Mouse (Mus musculus): ENCODE data around the gene 6430550D23Rik.
A peak's percentile ranks its signal among the peaks of the same experiment; 100 is the strongest.

6430550D23Rik gene

GRCm38 (mm10) chr2:156007888-156008532, at the start of gene 6430550D23Rik, which contains the start of gene Ergic3:
Gene 6430550D23Rik, minus strand, starts transcription at chr2:156007977.
Gene Ergic3, plus strand, starts transcription at chr2:156008045.
- peak; percentile 98 for DNase-seq (ENCODE audit: low read depth, low spot score)

- DNase-seq (ENCODE audit: low read depth, low spot score) = no peak
These were observed 45.0 kb upstream of the 6430550D23Rik start, which contains the start of gene Fer1l4 for GRCm38 (mm10) chr2:156052816-156053215. Gene Fer1l4, minus strand, starts transcription at chr2:156052947.

GRCm38 (mm10) chr2:156047929-156048328, 40.2 kb upstream of the 6430550D23Rik start:
- no peak for DNase-seq (ENCODE audit: low read depth, low spot score)

- DNase-seq (ENCODE audit: low read depth, low spot score) = no peak
These were observed 35.1 kb upstream of the 6430550D23Rik start for GRCm38 (mm10) chr2:156042903-156043302.

GRCm38 (mm10) chr2:156039390-156039789, 31.6 kb upstream of the 6430550D23Rik start:
- no peak for DNase-seq (ENCODE audit: low read depth, low spot score)

- DNase-seq (ENCODE audit: low read depth, low spot score) = no peak
These were observed 17.7 kb upstream of the 6430550D23Rik start for GRCm38 (mm10) chr2:156025482-156025881.

- DNase-seq (ENCODE audit: low read depth, low spot score) = no peak
These were observed 14.0 kb upstream of the 6430550D23Rik start for GRCm38 (mm10) chr2:156021765-156022164.

- DNase-seq (ENCODE audit: low read depth, low spot score) = no peak
These were observed 13.4 kb upstream of the 6430550D23Rik start for GRCm38 (mm10) chr2:156021219-156021618.

- DNase-seq (ENCODE audit: low read depth, low spot score) = no peak
These were observed 10.3 kb upstream of the 6430550D23Rik start for GRCm38 (mm10) chr2:156018106-156018505.

- DNase-seq (ENCODE audit: low read depth, low spot score) = peak; percentile 35
These were observed 2.4 kb downstream of the 6430550D23Rik start for GRCm38 (mm10) chr2:156005393-156005792.

GRCm38 (mm10) chr2:155991863-155992321, 15.9 kb downstream of the 6430550D23Rik start:
- DNase-seq (ENCODE audit: low read depth, low spot score) = no peak

GRCm38 (mm10) chr2:155991151-155991550, 16.6 kb downstream of the 6430550D23Rik start:
- no peak for DNase-seq (ENCODE audit: low read depth, low spot score)

- DNase-seq (ENCODE audit: low read depth, low spot score) = no peak
These were observed 18.7 kb downstream of the 6430550D23Rik start for GRCm38 (mm10) chr2:155989085-155989484.

- no peak for DNase-seq (ENCODE audit: low read depth, low spot score)
These were observed 20.6 kb downstream of the 6430550D23Rik start for GRCm38 (mm10) chr2:155987131-155987530.

- no peak for DNase-seq (ENCODE audit: low read depth, low spot score)
These were observed 22.0 kb downstream of the 6430550D23Rik start for GRCm38 (mm10) chr2:155985776-155986175.

GRCm38 (mm10) chr2:155979328-155979991, 28.3 kb downstream of the 6430550D23Rik start:
- peak; percentile 7 for DNase-seq (ENCODE audit: low read depth, low spot score)

- no peak for DNase-seq (ENCODE audit: low read depth, low spot score)
These were observed 33.6 kb downstream of the 6430550D23Rik start for GRCm38 (mm10) chr2:155974087-155974731.

- DNase-seq (ENCODE audit: low read depth, low spot score) = no peak
These were observed 34.4 kb downstream of the 6430550D23Rik start for GRCm38 (mm10) chr2:155973348-155973747.

- no peak for DNase-seq (ENCODE audit: low read depth, low spot score)
These were observed 44.8 kb downstream of the 6430550D23Rik start for GRCm38 (mm10) chr2:155962991-155963390.

- DNase-seq (ENCODE audit: low read depth, low spot score) = no peak
These were observed 45.9 kb downstream of the 6430550D23Rik start for GRCm38 (mm10) chr2:155961862-155962261.

GRCm38 (mm10) chr2:155959981-155960380, 47.8 kb downstream of the 6430550D23Rik start:
- DNase-seq (ENCODE audit: low read depth, low spot score) = no peak

Data from mesoderm, embryonic 11.5 days (tissue).